Mouse (Mus musculus): ENCODE data around the gene Zfp26. TPM values are rescaled to one million over a fixed set of nuclear protein-coding genes. Genes with fewer than 3 reads are reported as not detected.

Gene Zfp26
- total RNA-seq (2021) = 10 to 100 TPM; 25.1 to 26.0 TPM

- intact Hi-C loops (cut with DNase I) = loop anchor here (10.0 kb wide), 2 partner anchors 125 to 185 kb away; partner anchors contain the start of genes Fbxl12, Ubl5 and Zfp846
- DNase-seq (ENCODE audit: low spot score in 2 of 2) = peak; percentile 79 to 86
Observed at GRCm38 (mm10) chr9:20459377-20460317, at the start of gene Zfp26. Zfp26 (minus strand) TSS chr9:20460162.

DNA sequence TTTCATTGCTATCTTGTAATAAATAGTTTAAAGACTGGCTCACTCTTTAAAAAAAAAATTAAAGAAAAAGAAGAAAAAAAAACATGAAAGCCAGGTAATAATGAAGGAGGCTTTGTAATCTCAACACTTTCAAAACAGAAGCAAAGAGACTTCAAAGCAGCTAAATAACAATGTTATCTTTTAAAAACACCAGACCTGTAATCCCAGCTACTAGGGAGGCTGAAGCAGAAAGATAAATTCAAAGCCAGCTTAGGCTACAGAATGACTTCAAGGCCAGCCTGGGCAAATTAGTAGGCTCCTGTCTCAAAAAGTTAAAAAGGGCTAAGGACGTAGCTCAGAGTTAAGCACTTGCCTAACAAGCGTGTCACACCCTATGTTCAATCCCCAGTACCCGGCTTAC is 49.7 kb upstream of the Zfp26 start:
- no peak for DNase-seq (ENCODE audit: low spot score in 2 of 2)
- intact Hi-C loops (cut with DNase I) = no loop called here

DNA sequence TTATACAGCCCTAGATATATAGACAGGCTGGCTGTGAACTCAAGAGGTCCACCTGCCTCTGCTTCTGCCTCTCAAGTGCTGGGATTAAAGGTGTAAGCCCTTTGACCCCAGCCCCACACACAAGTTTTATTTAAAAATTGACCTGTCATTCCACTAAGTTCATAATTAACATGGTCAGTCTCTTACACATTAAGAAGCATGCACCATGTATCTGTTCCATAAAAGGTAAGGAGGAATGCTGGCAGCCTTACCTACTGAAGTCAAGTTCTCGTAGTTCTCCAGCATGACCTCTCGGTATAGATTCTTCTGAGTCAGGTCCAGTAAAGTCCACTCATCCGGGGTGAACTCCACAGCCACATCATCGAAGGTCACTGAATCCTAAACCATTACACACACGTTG is 44.8 kb upstream of the Zfp26 start:
- DNase-seq (ENCODE audit: low spot score in 2 of 2) = no peak
- intact Hi-C loops (cut with DNase I) = no loop called here

DNA sequence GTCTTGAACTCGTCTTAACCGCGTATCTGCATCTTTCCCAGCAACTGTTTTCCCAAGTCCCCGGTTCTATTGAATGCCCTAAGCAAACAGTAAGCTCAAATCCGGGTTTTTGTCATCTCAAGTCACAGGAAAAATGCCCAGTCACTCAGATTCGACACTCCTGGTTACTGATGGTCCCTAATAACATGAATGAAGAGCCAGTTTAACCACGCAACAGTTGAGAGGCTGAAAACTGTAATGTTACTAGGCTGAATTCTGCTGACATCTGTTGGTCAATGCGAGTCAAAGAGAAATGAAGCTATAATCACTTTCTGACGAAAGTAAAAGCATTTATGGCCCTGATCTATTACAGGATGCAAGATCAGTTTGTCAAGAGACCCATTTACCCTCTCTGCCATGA is 33.3 kb upstream of the Zfp26 start:
- intact Hi-C loops (cut with DNase I) = loop anchor here (2.0 to 10.0 kb wide), 2 partner anchors 52 to 152 kb away; partner anchors contain the start of genes Fbxl12 and Ubl5
- DNase-seq (ENCODE audit: low spot score in 2 of 2) = peak in 1 of 2 experiments; percentile 17

GRCm38 (mm10) chr9:20492527-20493233 is 32.7 kb upstream of the Zfp26 start, which contains the start of gene Zfp426:
Zfp426 (minus strand) TSS chr9:20492746.
- intact Hi-C loops (cut with DNase I) = loop anchor here (2.0 to 10.0 kb wide), 2 partner anchors 52 to 152 kb away; partner anchors contain the start of genes Fbxl12 and Ubl5
- DNase-seq (ENCODE audit: low spot score in 2 of 2) = peak; percentile 88 to 92

GRCm38 (mm10) chr9:20491858-20492526 is 32.0 kb upstream of the Zfp26 start:
- no peak for DNase-seq (ENCODE audit: low spot score in 2 of 2)
- intact Hi-C loops (cut with DNase I) = loop anchor here (2.0 to 10.0 kb wide), 2 partner anchors 53 to 153 kb away; partner anchors contain the start of genes Fbxl12 and Ubl5

GRCm38 (mm10) chr9:20489536-20489935 is 29.6 kb upstream of the Zfp26 start:
- DNase-seq (ENCODE audit: low spot score in 2 of 2) = no peak
- intact Hi-C loops (cut with DNase I) = no loop called here

DNA sequence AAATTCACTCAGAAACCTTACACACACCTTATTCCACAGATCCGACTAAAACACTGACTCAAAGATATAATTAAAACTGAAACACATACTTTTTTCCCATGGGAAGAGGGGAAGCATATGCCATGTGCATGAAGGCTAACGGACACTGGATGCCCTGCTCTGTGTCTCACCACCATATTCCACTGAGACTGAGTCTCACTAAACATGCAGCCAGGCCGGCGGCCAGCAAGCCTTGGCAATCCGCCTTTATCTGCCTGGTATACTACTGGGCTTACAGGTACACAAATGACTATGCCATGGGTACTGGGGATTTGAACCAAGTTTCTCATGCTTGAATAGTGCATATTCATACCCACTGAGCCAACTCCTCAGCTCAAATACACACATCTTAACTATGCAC is 19.4 kb upstream of the Zfp26 start:
- intact Hi-C loops (cut with DNase I) = no loop called here
- DNase-seq (ENCODE audit: low spot score in 2 of 2) = no peak

GRCm38 (mm10) chr9:20476632-20477031 is 16.7 kb upstream of the Zfp26 start:
- DNase-seq (ENCODE audit: low spot score in 2 of 2) = no peak
- intact Hi-C loops (cut with DNase I) = no loop called here

DNA sequence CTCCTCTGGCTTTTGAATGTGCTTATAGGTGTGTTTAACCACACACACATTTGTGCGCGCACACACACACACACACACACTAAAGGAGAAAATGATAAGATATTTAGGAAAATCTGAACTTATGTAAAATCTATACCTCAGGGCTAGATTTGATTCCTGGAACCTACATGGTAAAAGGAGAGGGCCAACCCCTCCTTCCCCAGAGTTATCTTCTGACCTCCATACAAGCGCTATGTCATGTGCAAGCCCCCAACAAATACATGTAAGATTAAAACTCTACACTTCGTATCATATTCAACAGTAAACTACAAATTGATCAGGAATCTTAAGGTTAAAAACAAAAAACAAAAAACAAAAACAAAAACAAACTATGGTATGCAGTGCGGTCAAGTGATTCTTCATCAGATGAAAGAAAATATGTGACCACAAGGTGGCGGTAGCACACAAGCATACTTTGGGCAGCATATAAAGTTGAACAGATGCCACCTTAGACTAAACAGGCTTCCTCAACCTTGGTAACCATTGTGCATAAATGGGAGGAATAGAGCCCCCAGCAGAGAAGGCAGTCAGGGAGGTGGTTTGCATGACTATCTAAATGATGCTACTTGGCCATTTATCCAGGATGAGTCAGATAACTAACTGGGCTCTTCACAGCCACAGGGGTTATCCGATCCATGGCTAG is 6.9 kb upstream of the Zfp26 start:
- intact Hi-C loops (cut with DNase I) = loop anchor here (2.0 to 10.0 kb wide), 3 partner anchors 78 to 178 kb away; partner anchors contain the start of genes Fbxl12, Ubl5 and Zfp846
- peak; percentile 24 for DNase-seq (ENCODE audit: low spot score in 2 of 2)

GRCm38 (mm10) chr9:20453647-20454046 is 6.3 kb downstream of the Zfp26 start:
- intact Hi-C loops (cut with DNase I) = no loop called here
- DNase-seq (ENCODE audit: low spot score in 2 of 2) = no peak

GRCm38 (mm10) chr9:20451493-20451892 is 8.5 kb downstream of the Zfp26 start:
- intact Hi-C loops (cut with DNase I) = no loop called here
- DNase-seq (ENCODE audit: low spot score in 2 of 2) = no peak

- no peak for DNase-seq (ENCODE audit: low spot score in 2 of 2)
- intact Hi-C loops (cut with DNase I) = no loop called here
Observed at GRCm38 (mm10) chr9:20443183-20443783, 16.7 kb downstream of the Zfp26 start.

DNA sequence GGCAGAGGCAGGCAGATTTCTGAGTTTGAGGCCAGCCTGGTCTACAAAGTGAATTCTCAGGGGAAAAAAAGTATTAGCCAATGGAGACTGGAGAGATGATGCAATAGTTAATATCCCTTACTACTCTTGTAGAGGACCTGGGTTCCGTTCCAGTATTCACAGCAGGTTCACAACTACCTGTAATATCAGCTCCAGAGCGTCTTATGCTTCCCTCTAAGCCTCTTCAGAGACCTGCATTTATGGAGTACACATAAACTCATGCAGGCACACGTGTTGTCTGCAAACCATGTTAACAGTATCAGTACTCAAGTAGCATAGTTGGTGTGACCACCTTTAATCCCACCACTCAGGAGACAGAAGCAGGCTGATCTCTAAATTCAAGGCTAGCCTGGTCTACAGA is 30.0 kb downstream of the Zfp26 start:
- DNase-seq (ENCODE audit: low spot score in 2 of 2) = no peak
- intact Hi-C loops (cut with DNase I) = no loop called here

GRCm38 (mm10) chr9:20411460-20411859 is 48.5 kb downstream of the Zfp26 start:
- intact Hi-C loops (cut with DNase I) = no loop called here
- no peak for DNase-seq (ENCODE audit: low spot score in 2 of 2)

- intact Hi-C loops (cut with DNase I) = no loop called here
Observed at GRCm38 (mm10) chr9:20409319-20409718, 50.6 kb downstream of the Zfp26 start.

DNA sequence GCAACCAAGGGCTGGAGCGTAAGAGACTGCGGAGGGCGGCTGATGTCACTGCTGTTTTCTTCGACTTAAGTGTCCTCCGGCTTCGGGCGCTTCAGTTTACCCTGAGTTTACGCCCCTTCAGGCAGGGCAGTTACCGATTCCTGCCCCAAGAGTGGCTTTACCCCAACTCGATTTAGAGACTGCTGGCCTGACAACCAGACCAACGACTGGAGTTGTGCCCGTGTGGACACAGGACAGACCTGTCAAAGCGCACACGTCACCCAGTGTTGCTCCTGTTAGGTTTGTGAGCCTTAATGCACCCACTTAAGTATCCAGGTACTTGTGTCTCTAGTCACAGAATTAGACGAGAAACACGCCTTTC is 74.6 kb downstream of the Zfp26 start:
- DNase-seq (ENCODE audit: low spot score in 2 of 2) = no peak
- intact Hi-C loops (cut with DNase I) = no loop called here

More at GRCm38 (mm10) chr9:20409319-20409718, 50.6 kb downstream of the Zfp26 start:
- no peak for DNase-seq (ENCODE audit: low spot score in 2 of 2)

DNA sequence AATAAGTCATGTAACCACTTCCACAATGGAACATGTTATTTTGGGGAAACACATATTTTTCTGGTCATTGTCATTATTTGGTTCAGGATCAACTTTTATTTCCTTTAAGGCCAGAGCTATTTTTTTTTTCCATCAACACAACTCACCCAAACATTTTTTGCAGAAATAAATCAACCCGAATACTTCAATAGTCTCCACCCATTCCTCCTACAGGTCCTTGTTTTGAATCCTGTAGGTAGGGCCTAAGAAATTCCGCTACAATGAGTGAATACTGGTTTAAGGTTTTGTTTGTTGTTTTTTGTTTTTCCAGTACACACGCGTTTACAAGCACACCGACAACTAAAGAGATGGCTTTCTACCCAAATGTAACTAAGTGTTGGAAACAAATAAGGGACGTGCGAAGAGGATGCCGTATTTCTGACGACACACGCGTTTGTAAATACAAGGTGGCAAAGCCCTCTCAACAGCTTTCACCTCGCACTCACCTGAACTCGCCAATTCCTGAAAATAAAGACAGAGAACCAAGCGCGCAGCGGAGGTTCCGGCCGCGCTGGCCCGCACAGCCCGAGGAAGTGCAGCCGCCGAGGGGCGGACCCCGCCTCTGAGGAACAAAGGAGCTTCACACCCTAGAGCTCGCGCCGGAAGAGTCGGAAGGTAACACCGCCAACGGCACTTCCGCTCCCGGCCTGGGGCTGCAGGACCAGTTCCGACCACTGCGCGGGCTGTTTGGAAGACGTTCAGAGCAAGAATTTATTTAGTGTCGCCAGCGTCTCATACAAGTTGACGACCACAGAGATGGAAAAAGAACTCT is 75.2 kb downstream of the Zfp26 start, which contains the start of gene Zfp560:
Zfp560 (minus strand) TSS at position 646 of the 811 bp plus-strand sequence.
- intact Hi-C loops (cut with DNase I) = no loop called here
- peak; percentile 88 to 91 for DNase-seq (ENCODE audit: low spot score in 2 of 2)
